Mouse (Mus musculus): Measurements from ENCODE around the gene Tmem221. TPM values are rescaled to one million over a fixed set of nuclear protein-coding genes. Genes with fewer than 3 reads are reported as not detected.

The Tmem221 gene
- polyA plus RNA-seq (2012; ENCODE audit: insufficient read depth, insufficient read length, low replicate concordance, missing spikeins), result not detected in 2 replicates

GRCm38 (mm10) chr8:71558071-71558957 lies at the start of gene Tmem221:
Tmem221 (minus strand) TSS chr8:71558871.
- TF ChIP-seq CTCF (IDR thresholded peaks at IDR 0.05; ENCODE audit: insufficient read depth, low read depth, low read length) (no peak), POLR2A (IDR thresholded peaks at IDR 0.05; ENCODE audit: insufficient read depth, low read depth, low read length) (no peak)
- 6% methylated on average over 70 of the region's 70 CpGs for WGBS
- Histone ChIP-seq H3K4me1 (ENCODE audit: control insufficient read depth, insufficient read depth, low read length) (peaks cover 16% of the 10 kb centered on the region), H3K4me3 (ENCODE audit: insufficient read depth, low read depth, low read length) (peak within 1 kb of the TSS; percentile 2; the same call in 1 of the 2 replicates), H3K27ac (ENCODE audit: insufficient read depth, low read depth, low read length) (no peak within 1 kb of the TSS)

GRCm38 (mm10) chr8:71604021-71604420 lies 45.4 kb upstream of the Tmem221 start:
- 72% methylated on average over 7 of the region's 7 CpGs for WGBS
- TF ChIP-seq POLR2A (IDR thresholded peaks at IDR 0.05; ENCODE audit: insufficient read depth, low read depth, low read length) (no peak), CTCF (IDR thresholded peaks at IDR 0.05; ENCODE audit: insufficient read depth, low read depth, low read length) (no peak)
- no peak overlapping the region for H3K4me3 ChIP-seq (ENCODE audit: insufficient read depth, low read depth, low read length)
- peaks cover 16% of the 10 kb centered on the region for H3K4me1 ChIP-seq (ENCODE audit: control insufficient read depth, insufficient read depth, low read length)
- no peak overlapping the region for H3K27ac ChIP-seq (ENCODE audit: insufficient read depth, low read depth, low read length)

GRCm38 (mm10) chr8:71602666-71603334 lies 44.1 kb upstream of the Tmem221 start:
- TF ChIP-seq POLR2A (IDR thresholded peaks at IDR 0.05; ENCODE audit: insufficient read depth, low read depth, low read length) (no peak), CTCF (IDR thresholded peaks at IDR 0.05; ENCODE audit: insufficient read depth, low read depth, low read length) (no peak)
- Histone ChIP-seq H3K4me3 (ENCODE audit: insufficient read depth, low read depth, low read length) (peak overlapping the region; percentile 26), H3K4me1 (ENCODE audit: control insufficient read depth, insufficient read depth, low read length) (peaks cover 16% of the 10 kb centered on the region), H3K27ac (ENCODE audit: insufficient read depth, low read depth, low read length) (no peak overlapping the region)
- WGBS, result 5% methylated on average over 32 of the region's 32 CpGs

- TF ChIP-seq POLR2A (IDR thresholded peaks at IDR 0.05; ENCODE audit: insufficient read depth, low read depth, low read length) (no peak), CTCF (IDR thresholded peaks at IDR 0.05; ENCODE audit: insufficient read depth, low read depth, low read length) (no peak)
- Histone ChIP-seq H3K27ac (ENCODE audit: insufficient read depth, low read depth, low read length) (no peak overlapping the region), H3K4me1 (ENCODE audit: control insufficient read depth, insufficient read depth, low read length) (peaks cover 16% of the 10 kb centered on the region), H3K4me3 (ENCODE audit: insufficient read depth, low read depth, low read length) (peak overlapping the region; percentile 26)
- WGBS, result 7% methylated on average over 65 of the region's 65 CpGs
Observed at GRCm38 (mm10) chr8:71601939-71602665, 43.4 kb upstream of the Tmem221 start.

GRCm38 (mm10) chr8:71598841-71599240 lies 40.2 kb upstream of the Tmem221 start:
- TF ChIP-seq POLR2A (IDR thresholded peaks at IDR 0.05; ENCODE audit: insufficient read depth, low read depth, low read length) (no peak), CTCF (IDR thresholded peaks at IDR 0.05; ENCODE audit: insufficient read depth, low read depth, low read length) (no peak)
- 93% methylated on average over 5 of the region's 5 CpGs for WGBS
- peaks cover 32% of the 10 kb centered on the region for H3K4me1 ChIP-seq (ENCODE audit: control insufficient read depth, insufficient read depth, low read length)

GRCm38 (mm10) chr8:71598375-71598774 lies 39.7 kb upstream of the Tmem221 start:
- peaks cover 36% of the 10 kb centered on the region for H3K4me1 ChIP-seq (ENCODE audit: control insufficient read depth, insufficient read depth, low read length)
- H3K27ac ChIP-seq (ENCODE audit: insufficient read depth, low read depth, low read length), result no peak overlapping the region
- H3K4me3 ChIP-seq (ENCODE audit: insufficient read depth, low read depth, low read length), result no peak overlapping the region
- TF ChIP-seq POLR2A (IDR thresholded peaks at IDR 0.05; ENCODE audit: insufficient read depth, low read depth, low read length) (no peak), CTCF (IDR thresholded peaks at IDR 0.05; ENCODE audit: insufficient read depth, low read depth, low read length) (no peak)

More at GRCm38 (mm10) chr8:71598841-71599240, 40.2 kb upstream of the Tmem221 start:
- no peak overlapping the region for H3K27ac ChIP-seq (ENCODE audit: insufficient read depth, low read depth, low read length)
- no peak overlapping the region for H3K4me3 ChIP-seq (ENCODE audit: insufficient read depth, low read depth, low read length)

- TF ChIP-seq CTCF (IDR thresholded peaks at IDR 0.05; ENCODE audit: insufficient read depth, low read depth, low read length) (no peak), POLR2A (IDR thresholded peaks at IDR 0.05; ENCODE audit: insufficient read depth, low read depth, low read length) (no peak)
- H3K27ac ChIP-seq (ENCODE audit: insufficient read depth, low read depth, low read length), result no peak within 1 kb of the TSS
- 91% methylated on average over 3 of the region's 3 CpGs for WGBS
- peaks cover 33% of the 10 kb centered on the region for H3K4me1 ChIP-seq (ENCODE audit: control insufficient read depth, insufficient read depth, low read length)
- no peak within 1 kb of the TSS for H3K4me3 ChIP-seq (ENCODE audit: insufficient read depth, low read depth, low read length)
Observed at GRCm38 (mm10) chr8:71597451-71597850, 38.8 kb upstream of the Tmem221 start, which contains the start of gene Fam129c. Fam129c (plus strand) TSS chr8:71597648.

GRCm38 (mm10) chr8:71596798-71597197 lies 38.1 kb upstream of the Tmem221 start:
- Histone ChIP-seq H3K4me1 (ENCODE audit: control insufficient read depth, insufficient read depth, low read length) (peaks cover 26% of the 10 kb centered on the region), H3K27ac (ENCODE audit: insufficient read depth, low read depth, low read length) (no peak overlapping the region), H3K4me3 (ENCODE audit: insufficient read depth, low read depth, low read length) (no peak overlapping the region)
- WGBS, result 74% methylated on average over 4 of the region's 4 CpGs
- no peak for TF ChIP-seq POLR2A (IDR thresholded peaks at IDR 0.05; ENCODE audit: insufficient read depth, low read depth, low read length)
- TF ChIP-seq CTCF (IDR thresholded peaks at IDR 0.05; ENCODE audit: insufficient read depth, low read depth, low read length), result no peak
